Mouse (Mus musculus) c-Kit-negative CD71-positive TER-119-positive erythroid progenitor cells, embryonic 14.5 days (primary cell): ENCODE measurements around the gene Ppa2.

Experiments
- DNase-seq: peaks from one replicate; pipeline ENCODE4 v3.0.0-alpha.2; 2013; ENCODE audit warnings: low read depth, low spot score

Gene Ppa2

GRCm38 (mm10) chr3:133331184-133331866 is 21.4 kb downstream of the Ppa2 start:
- DNase-seq: no peak

DNA sequence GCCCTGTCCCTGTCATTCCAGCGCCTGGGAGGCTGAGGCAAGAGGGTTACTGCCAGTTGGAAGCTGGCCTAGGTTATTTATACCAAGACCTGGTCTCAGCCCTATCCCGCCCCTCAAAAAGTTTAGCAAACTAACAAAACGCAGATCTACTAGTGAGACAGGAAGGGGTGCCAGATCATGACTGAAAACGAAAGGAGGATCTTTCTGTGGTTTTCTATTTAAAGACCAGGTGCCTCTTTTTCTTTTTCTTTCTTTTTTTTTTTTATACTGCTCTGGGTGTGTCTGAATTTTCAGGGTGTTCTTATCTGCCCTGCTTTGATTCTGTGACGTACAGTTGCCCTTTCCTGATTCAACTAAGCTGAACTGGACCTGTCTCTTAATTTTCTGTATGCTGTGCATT is 22.4 kb downstream of the Ppa2 start:
- DNase-seq: no peak

DNA sequence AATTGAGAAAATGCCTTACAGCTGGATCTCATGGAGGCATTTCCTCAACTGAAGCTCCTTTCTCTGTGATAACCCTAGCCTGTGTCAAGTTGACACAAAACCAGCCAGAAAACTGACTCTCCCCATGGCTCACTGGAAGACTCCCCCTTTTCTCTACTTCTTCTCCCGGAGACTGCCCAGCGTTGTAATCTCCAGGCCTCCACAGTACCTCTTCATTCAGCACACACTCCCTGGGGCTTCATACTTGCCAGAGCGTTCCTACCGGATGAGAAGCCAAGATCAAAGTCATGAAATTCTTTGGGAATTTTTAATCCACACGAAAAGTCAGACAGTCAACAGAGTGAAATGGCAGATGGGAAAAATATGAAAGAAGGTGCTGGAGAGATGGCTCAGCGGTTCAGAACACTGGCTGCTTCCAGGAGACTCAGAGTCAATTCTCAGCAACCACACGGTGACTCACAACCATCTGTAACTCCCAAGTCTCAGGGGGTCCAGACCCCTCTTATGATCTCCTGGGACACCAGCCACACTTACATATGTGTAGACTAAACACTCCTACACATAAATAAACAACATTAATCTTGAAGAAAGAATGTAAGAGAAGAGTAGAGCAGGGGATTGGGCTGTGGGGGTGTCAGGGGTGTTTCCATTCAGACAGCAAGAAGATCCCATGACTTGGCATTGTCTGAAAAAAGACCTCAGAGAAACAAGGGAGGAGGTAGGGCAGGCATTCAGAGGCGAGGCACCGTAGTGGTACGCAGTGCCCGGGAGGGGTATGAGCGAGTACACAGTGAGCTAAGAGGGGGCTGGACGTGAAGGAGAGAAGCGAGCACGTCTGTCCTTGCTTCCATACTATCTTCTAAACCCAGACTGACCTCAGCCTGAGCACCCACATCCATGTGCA is 23.6 kb downstream of the Ppa2 start:
- DNase-seq: no peak

GRCm38 (mm10) chr3:133334691-133335090 is 24.8 kb downstream of the Ppa2 start:
- no peak for DNase-seq

DNA sequence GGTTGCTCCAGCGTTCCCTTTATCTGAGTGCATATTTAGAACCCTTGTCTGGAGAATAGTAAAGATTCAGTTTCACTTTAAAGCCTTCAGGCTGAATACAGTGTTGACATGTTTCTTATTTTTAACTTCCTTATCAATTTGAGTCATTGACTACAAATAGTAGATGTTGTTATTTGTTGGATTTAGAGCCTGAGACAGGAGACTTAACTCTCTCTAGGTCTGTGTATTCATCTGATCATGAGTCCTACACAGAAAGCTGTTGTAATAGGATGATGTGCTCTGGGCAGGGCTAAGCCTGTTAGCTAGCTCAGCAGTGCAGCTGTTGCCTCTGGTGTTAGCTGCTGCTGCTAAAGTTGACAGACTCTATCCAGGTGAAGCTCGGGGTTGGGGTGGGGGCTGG is 25.3 kb downstream of the Ppa2 start:
- DNase-seq: no peak

GRCm38 (mm10) chr3:133336400-133336799 is 26.5 kb downstream of the Ppa2 start:
- no peak for DNase-seq

- DNase-seq: no peak
These were observed 29.0 kb downstream of the Ppa2 start for GRCm38 (mm10) chr3:133338851-133339356.

- DNase-seq: no peak
These were observed 29.5 kb downstream of the Ppa2 start for GRCm38 (mm10) chr3:133339411-133339823.

DNA sequence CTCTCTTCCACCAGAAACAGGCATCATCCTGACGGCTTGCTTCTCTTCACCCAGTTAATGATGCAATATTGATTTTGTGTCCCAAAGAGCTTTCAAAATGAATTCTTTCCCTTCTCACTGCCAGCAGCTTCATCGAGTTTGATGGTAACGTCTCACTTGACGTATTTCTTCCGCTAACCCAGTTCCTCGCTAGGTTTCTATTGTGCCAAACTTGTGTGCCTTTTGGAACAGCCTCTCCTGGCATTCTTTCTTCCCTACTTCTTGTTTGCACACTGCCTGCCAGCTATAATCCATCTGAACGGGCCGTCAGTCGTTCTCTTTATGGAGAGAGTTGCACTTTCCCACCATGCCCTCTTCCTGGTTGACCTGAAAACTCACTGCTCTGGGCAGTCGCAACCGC is 31.2 kb downstream of the Ppa2 start:
- no peak for DNase-seq

- DNase-seq: no peak
These were observed 37.6 kb downstream of the Ppa2 start for GRCm38 (mm10) chr3:133347535-133347934.

GRCm38 (mm10) chr3:133348847-133349246 is 38.9 kb downstream of the Ppa2 start:
- no peak for DNase-seq

- no peak for DNase-seq
These were observed 47.6 kb downstream of the Ppa2 start for GRCm38 (mm10) chr3:133357426-133357974.

- DNase-seq: no peak
These were observed 48.1 kb downstream of the Ppa2 start for GRCm38 (mm10) chr3:133357977-133358376.

DNA sequence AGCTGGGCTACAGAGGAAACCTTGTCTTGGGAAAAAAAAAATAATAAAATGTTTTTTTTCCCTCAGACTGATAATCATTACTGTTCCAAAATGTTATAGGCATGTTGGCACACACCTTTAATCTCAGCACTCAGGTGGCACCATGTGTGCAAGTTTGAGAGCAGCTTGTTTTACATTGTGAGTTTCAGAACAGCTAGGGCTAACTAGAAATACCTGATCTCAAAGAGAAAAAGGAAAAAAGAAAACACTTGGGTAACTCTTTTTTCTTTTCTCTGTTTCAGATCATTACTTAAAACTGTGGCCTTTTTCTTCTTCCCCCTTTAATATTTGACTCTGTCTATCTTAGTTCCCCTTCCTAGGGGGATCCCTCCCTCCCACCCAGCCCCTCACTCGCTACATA is 51.5 kb downstream of the Ppa2 start:
- DNase-seq: no peak

DNA sequence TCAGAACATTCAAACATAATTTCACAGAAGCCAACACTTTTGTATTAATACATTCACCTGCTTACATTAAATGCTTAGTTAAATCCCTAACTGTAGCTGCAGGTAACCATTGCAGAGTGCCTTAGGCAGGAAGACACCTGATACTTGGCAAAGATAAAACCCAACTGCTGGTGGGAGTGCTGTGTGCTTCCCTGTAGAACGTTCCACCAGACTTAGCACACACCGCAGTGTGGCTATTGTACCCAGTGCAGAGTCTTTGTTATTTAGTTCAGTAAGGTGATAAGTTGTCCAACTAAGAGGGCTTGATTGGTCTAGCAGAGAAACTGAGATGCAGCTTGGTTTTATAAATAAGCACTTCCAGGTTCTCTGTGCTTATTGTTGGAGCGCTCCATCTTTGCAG is 54.2 kb downstream of the Ppa2 start:
- DNase-seq: no peak

- no peak for DNase-seq
These were observed 56.2 kb downstream of the Ppa2 start for GRCm38 (mm10) chr3:133366096-133366495.

GRCm38 (mm10) chr3:133378174-133378573 is 68.3 kb downstream of the Ppa2 start:
- DNase-seq: no peak

GRCm38 (mm10) chr3:133379997-133380396 is 70.1 kb downstream of the Ppa2 start:
- DNase-seq: no peak

DNA sequence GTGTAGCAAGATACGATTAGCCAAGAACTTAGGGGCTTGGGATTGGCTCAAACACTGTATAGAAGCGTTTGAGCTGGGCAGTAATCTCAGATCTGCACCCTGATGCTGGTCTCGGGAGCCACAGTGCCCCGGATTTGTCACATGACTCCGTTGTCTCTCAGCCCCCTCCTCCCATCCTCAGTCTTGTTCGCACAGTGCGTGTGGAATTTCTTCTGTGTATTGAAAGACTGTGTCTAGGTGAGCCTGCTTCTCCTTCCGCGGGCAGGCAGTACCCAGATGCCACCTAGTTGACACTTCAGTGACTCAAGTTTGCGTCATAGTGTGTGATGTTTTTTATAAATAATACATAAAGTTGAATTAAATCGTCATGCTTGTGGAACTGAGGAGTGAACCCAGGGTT is 71.6 kb downstream of the Ppa2 start:
- DNase-seq: no peak

DNA sequence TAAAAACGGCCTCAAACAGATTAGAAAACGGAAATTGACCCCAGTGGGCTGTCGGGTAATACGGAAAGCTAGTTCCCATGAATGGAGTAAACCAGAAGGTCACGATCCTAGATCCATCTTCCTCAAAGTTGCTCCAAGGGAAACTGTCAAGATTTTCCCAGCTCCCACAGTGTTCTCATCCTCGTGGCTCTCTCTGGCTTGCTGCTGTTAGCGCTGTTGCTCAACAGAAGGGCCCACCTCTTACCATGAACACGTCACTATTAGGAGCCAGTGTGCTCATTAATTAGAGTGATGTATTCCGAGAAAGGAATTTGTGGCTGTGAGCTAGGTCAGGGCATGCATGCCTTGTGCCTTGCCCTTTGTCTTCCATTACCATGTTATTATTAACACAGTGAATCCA is 72.2 kb downstream of the Ppa2 start:
- no peak for DNase-seq

- DNase-seq: no peak
These were observed 74.3 kb downstream of the Ppa2 start for GRCm38 (mm10) chr3:133384164-133384708.

DNA sequence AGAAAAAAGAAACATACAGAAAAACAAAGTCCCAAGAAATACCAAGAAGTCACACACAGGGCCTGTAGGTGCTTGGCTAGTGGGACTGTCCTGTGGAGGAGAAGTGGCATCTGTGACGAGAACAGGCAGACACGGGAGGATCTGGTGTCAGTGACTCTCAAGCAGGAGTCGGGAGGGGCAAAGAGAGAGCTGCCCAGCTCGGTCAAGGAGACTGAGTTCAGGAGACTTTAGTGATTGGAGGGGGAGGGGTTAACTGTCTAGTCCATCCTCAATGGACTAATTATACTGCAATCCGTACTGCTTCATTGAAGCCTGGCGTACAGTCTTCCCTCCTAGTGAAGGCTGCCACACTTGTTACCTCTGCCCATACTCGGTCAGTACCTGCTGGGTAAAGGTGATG is 77.4 kb downstream of the Ppa2 start:
- DNase-seq: no peak
